Mouse (Mus musculus) cerebellum, postnatal 14 days (tissue): Measurements from ENCODE around the gene Vmn1r62.
"Not testable (repeated sequence)": the region's sequence is repeated elsewhere in the genome, so short reads cannot be mapped to it uniquely, and the experiment has no call there.

Experiments
- DNase-seq, 2 experiments: peaks; one replicate each; pipeline ENCODE4 v3.0.0; 2021; ENCODE audit warnings: mixed read lengths in 2 of 2

Vmn1r62 gene

GRCm38 (mm10) chr7:5673331-5673730, at the start of gene Vmn1r62:
TSS of gene Vmn1r62 (plus strand) at chr7:5673631.
- not testable (repeated sequence) for DNase-seq
